ENCODE assay signal across 14 mouse cellular contexts in the genomic region with DNA sequence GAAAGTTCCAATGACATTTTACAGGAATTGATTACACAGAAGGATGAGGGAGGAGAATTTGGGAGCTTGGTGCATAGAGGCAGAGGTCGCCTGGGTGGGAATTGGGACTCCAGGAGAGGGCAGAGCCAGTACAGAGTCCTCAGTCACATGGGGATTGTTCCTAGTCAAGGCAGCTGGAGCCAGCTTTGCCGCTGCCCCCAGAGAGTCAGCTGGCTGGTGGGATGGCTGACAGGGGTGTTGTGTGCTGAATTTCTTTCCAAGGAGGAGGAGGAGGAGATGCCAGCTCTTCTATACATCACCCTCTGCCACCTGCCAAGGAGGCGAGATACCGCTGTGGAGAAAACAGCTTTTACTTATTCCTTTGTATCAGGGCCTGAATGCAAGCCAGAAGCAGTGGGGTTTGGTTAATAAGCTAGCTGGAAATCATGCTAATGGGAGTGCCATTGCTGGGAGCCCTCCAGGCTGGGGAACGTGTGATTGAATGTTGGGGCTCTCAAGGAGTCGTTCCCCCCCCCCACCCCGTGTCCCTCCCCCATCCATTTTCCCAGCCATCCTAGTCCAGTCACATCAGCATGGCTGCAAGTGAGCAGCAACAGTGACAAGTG.
DNase-seq lines count a peak whose midpoint lies in the region; ATAC-seq and TF ChIP-seq lines count a peak whose summit lies in the region.
"Had no signal": no experiment of that assay in that cellular context is flagged by ENCODE, and none has a peak within 500 bp of the region (broad histone marks: within the 10 kb centered on the region; RNA-seq: fewer than 3 reads in every experiment).

No protein-coding gene starts in this region.

- WGBS in heart, embryonic 10.5 days: 67% methylated on average over 7 of the region's 7 CpGs
- 31% methylated on average over 7 of the region's 7 CpGs for WGBS in hindbrain, embryonic 13.5 days
- 26% methylated on average over 7 of the region's 7 CpGs for WGBS in midbrain, postnatal 0 days
- 70% methylated on average over 7 of the region's 7 CpGs for WGBS in embryonic facial prominence, embryonic 10.5 days

- no peak overlapping the region for H3K4me2 ChIP-seq in hindbrain, embryonic 13.5 days
- H3K4me2 ChIP-seq in midbrain, postnatal 0 days (ENCODE audit: low read depth, low read length, poor library complexity, severe bottlenecking): no peak overlapping the region
- H3K4me2 ChIP-seq: heart, embryonic 12.5 days; neural tube, embryonic 12.5 days had no signal

- peaks cover 37% of the 10 kb centered on the region for H3K4me1 ChIP-seq in heart, embryonic 10.5 days
- peaks cover 52% of the 10 kb centered on the region for H3K4me1 ChIP-seq in hindbrain, embryonic 13.5 days (replicated peaks)
- 0 out of 2 replicates have a peak, but pooled peaks cover 12% of the 10 kb centered on the region for H3K4me1 ChIP-seq in midbrain, postnatal 0 days (ENCODE audit: insufficient read depth, low read length)
- H3K4me1 ChIP-seq in embryonic facial prominence, embryonic 10.5 days: peaks cover 53% of the 10 kb centered on the region

- no peak overlapping the region for H3K9ac ChIP-seq in hindbrain, embryonic 13.5 days
- H3K9ac ChIP-seq in midbrain, postnatal 0 days (replicated peaks; ENCODE audit: low read length, poor library complexity, severe bottlenecking): no peak overlapping the region
- H3K9ac ChIP-seq: heart, embryonic 12.5 days; neural tube, embryonic 12.5 days had no signal

- no peaks in the 10 kb centered on the region for H3K9me3 ChIP-seq in heart, embryonic 10.5 days
- no peaks in the 10 kb centered on the region for H3K9me3 ChIP-seq in hindbrain, embryonic 13.5 days
- H3K9me3 ChIP-seq in midbrain, postnatal 0 days (ENCODE audit: low read length): no peaks in the 10 kb centered on the region
- H3K9me3 ChIP-seq in embryonic facial prominence, embryonic 10.5 days: no peaks in the 10 kb centered on the region
- H3K9me3 ChIP-seq: G1E; heart, embryonic 12.5 days; neural tube, embryonic 12.5 days had no signal

- peak; percentile 79 for DNase-seq in heart, adult 11 months
- no peak for DNase-seq in heart, embryonic 10.5 days (ENCODE audit: low spot score)
- DNase-seq in brain, embryonic 14.5 days (ENCODE audit: low read depth): peak; percentile 93
- DNase-seq in midbrain, postnatal 0 days (ENCODE audit: low spot score): peak; percentile 66
- DNase-seq in gastrocnemius, postnatal 4 days (ENCODE audit: low spot score in 2 of 2): no peak
- DNase-seq in spleen, postnatal 14 days (ENCODE audit: low spot score in 2 of 2): no peak
- no peak for DNase-seq in embryonic facial prominence, embryonic 10.5 days (ENCODE audit: low spot score)
- DNase-seq: thymus, adult 18-20 months had no signal

- no peak overlapping the region for H3K27ac ChIP-seq in heart, embryonic 10.5 days
- H3K27ac ChIP-seq in hindbrain, embryonic 13.5 days: peak overlapping the region; percentile 71
- H3K27ac ChIP-seq in midbrain, postnatal 0 days (ENCODE audit: low read depth, low read length): no peak overlapping the region
- H3K27ac ChIP-seq in embryonic facial prominence, embryonic 10.5 days (replicated peaks): no peak overlapping the region
- H3K27ac ChIP-seq: macrophage; neural tube, embryonic 12.5 days had no signal

- no peak for TF ChIP-seq POLR2A in brain, embryonic 14.5 days (IDR thresholded peaks at IDR 0.05; ENCODE audit: borderline replicate concordance, extremely low read depth, insufficient read depth, insufficient read length, poor library complexity, severe bottlenecking)

- H3K27me3 ChIP-seq in heart, embryonic 10.5 days (ENCODE audit: insufficient read depth, poor library complexity, severe bottlenecking): peaks cover 3% of the 10 kb centered on the region; the same call in 1 of the 2 replicates
- 0 out of 2 replicates have a peak, but pooled peaks cover 4% of the 10 kb centered on the region for H3K27me3 ChIP-seq in hindbrain, embryonic 13.5 days
- no peaks in the 10 kb centered on the region for H3K27me3 ChIP-seq in midbrain, postnatal 0 days (ENCODE audit: insufficient read depth, low read length)
- peaks cover 38% of the 10 kb centered on the region for H3K27me3 ChIP-seq in embryonic facial prominence, embryonic 10.5 days (replicated peaks; ENCODE audit: low read depth, poor library complexity, severe bottlenecking)

- H3K4me3 ChIP-seq in heart, embryonic 10.5 days: no peak overlapping the region
- no peak overlapping the region for H3K4me3 ChIP-seq in hindbrain, embryonic 13.5 days
- no peak overlapping the region for H3K4me3 ChIP-seq in midbrain, postnatal 0 days (ENCODE audit: low read depth, low read length)
- H3K4me3 ChIP-seq in embryonic facial prominence, embryonic 10.5 days: no peak overlapping the region
- H3K4me3 ChIP-seq: heart, embryonic 12.5 days; neural tube, embryonic 12.5 days had no signal

- ATAC-seq in hindbrain, embryonic 13.5 days (ENCODE audit: low FRiP score): peak; percentile 37
- no peak for ATAC-seq in midbrain, postnatal 0 days (ENCODE audit: low FRiP score)
- ATAC-seq: activated CD4-positive, CD25-positive, alpha-beta regulatory T cell, adult 4 months had no signal

- no peaks in the 10 kb centered on the region for H3K36me3 ChIP-seq in heart, embryonic 10.5 days
- no peaks in the 10 kb centered on the region for H3K36me3 ChIP-seq in hindbrain, embryonic 13.5 days
- H3K36me3 ChIP-seq in midbrain, postnatal 0 days (ENCODE audit: insufficient read depth, low read length): no peaks in the 10 kb centered on the region
- H3K36me3 ChIP-seq in embryonic facial prominence, embryonic 10.5 days (replicated peaks): no peaks in the 10 kb centered on the region
- H3K36me3 ChIP-seq: G1E; heart, embryonic 12.5 days; neural tube, embryonic 12.5 days had no signal

- TF ChIP-seq CTCF in brain, embryonic 14.5 days (IDR thresholded peaks at IDR 0.05; ENCODE audit: borderline replicate concordance, extremely low read depth, insufficient read depth, insufficient read length): no peak
- TF ChIP-seq CTCF in midbrain, postnatal 0 days (IDR thresholded peaks at IDR 0.05): no peak

Comparison
In these comparisons a context has a peak if more than half of its experiments do, and no peak if none do; other contexts are left out.
1. DNase-seq: peak in heart, adult 11 months (single experiment), brain, embryonic 14.5 days (single experiment) and midbrain, postnatal 0 days (single experiment); none in heart, embryonic 10.5 days (single experiment), gastrocnemius, postnatal 4 days (0 of 2), spleen, postnatal 14 days (0 of 2) and embryonic facial prominence, embryonic 10.5 days (single experiment).